Mouse (Mus musculus): ENCODE data around the gene Rtn4rl2.

- TF ChIP-seq CTCF (IDR thresholded peaks at IDR 0.05; ENCODE audit: insufficient read depth, low read depth, low read length): no peak
- no peak for TF ChIP-seq POLR2A (IDR thresholded peaks at IDR 0.05; ENCODE audit: insufficient read depth, low read depth, low read length)
These were observed 46.3 kb downstream of the Rtn4rl2 start for GRCm38 (mm10) chr2:84840016-84840747.

All from olfactory bulb, adult 2 months (tissue).